Mouse (Mus musculus): ENCODE measurements at regions not wholly inside any gene's neighbourhood (a gene's known extent, or its start where the extent isn't known, plus 50 kb on each side); places are given as distances from the start of the nearest gene placed in this dataset.

GRCm38 (mm10) chr9:31971801-31972628, 58.8 kb upstream of the Barx2 start:
- DNase-seq: peak; percentile 21 to 35

- DNase-seq: no peak
Observed at GRCm38 (mm10) chr9:31972629-31972993, 59.3 kb upstream of the Barx2 start.

- no peak for DNase-seq
Observed at GRCm38 (mm10) chr9:31976191-31976590, 62.9 kb upstream of the Barx2 start.

GRCm38 (mm10) chr9:31978071-31978470, 64.8 kb upstream of the Barx2 start:
- DNase-seq: no peak

GRCm38 (mm10) chr9:31979211-31979610, 65.9 kb upstream of the Barx2 start:
- no peak for DNase-seq

GRCm38 (mm10) chr9:31980459-31980858, 67.2 kb upstream of the Barx2 start:
- no peak for DNase-seq

GRCm38 (mm10) chr9:31983759-31984586, 70.7 kb upstream of the Barx2 start:
- DNase-seq: no peak

- no peak for DNase-seq
Observed at GRCm38 (mm10) chr9:31988826-31989225, 75.6 kb upstream of the Barx2 start.

GRCm38 (mm10) chr9:31989581-31990360, 76.5 kb upstream of the Barx2 start:
- no peak for DNase-seq

GRCm38 (mm10) chr9:31990456-31990855, 77.2 kb upstream of the Barx2 start:
- no peak for DNase-seq

- DNase-seq: no peak
Observed at GRCm38 (mm10) chr9:31993631-31994601, 80.7 kb upstream of the Barx2 start.

- DNase-seq: no peak
Observed at GRCm38 (mm10) chr9:31995101-31995500, 81.8 kb upstream of the Barx2 start.

- no peak for DNase-seq
Observed at GRCm38 (mm10) chr9:31995700-31996099, 82.4 kb upstream of the Barx2 start.

- no peak for DNase-seq
Observed at GRCm38 (mm10) chr9:31996466-31997177, 83.4 kb upstream of the Barx2 start.

- DNase-seq: peak in 1 of 2 experiments; percentile 2
Observed at GRCm38 (mm10) chr9:31997178-31998097, 84.2 kb upstream of the Barx2 start.

GRCm38 (mm10) chr9:31998488-31999280, 85.4 kb upstream of the Barx2 start:
- no peak for DNase-seq

- no peak for DNase-seq
Observed at GRCm38 (mm10) chr9:31999760-32000159, 86.5 kb upstream of the Barx2 start.

GRCm38 (mm10) chr9:32002924-32003323, 89.7 kb upstream of the Barx2 start:
- DNase-seq: no peak

- DNase-seq: no peak
Observed at GRCm38 (mm10) chr9:32003730-32004129, 90.5 kb upstream of the Barx2 start.

Data from thymus, postnatal 36 days (tissue).